Mouse (Mus musculus) midbrain, postnatal 0 days (tissue): Measurements from ENCODE around the gene Lrmda. TPM values are rescaled to one million over a fixed set of nuclear protein-coding genes. Genes with fewer than 3 reads are reported as not detected.

Source experiments
- ATAC-seq: fragments of 200-750 bp; cut with Nextera tagmentation; 2 replicates; pipeline ENCODE4 v1.8.0; 2017; ENCODE audit warnings: moderate number of reproducible peaks, mild to moderate bottlenecking, moderate TSS enrichment, moderate library complexity; ENCODE audit not compliant: low FRiP score
- DNase-seq: peaks from one replicate; pipeline ENCODE4 v3.0.0-alpha.2; 2015; ENCODE audit warnings: low spot score
- H3K27ac ChIP-seq: fragments of 300-500 bp; sonication (generic); 2 replicates; pipeline ENCODE4 v1.5.1; 2014; ENCODE audit warnings: low read depth, mild to moderate bottlenecking, low read length, mixed read lengths
- H3K27me3 ChIP-seq: fragments of 300-500 bp; sonication (generic); 2 replicates; pipeline ENCODE4 v1.6.1; 2014; ENCODE audit warnings: low read length, control low read depth, mixed read lengths; ENCODE audit not compliant: insufficient read depth
- H3K36me3 ChIP-seq: fragments of 300-500 bp; sonication (generic); 2 replicates; pipeline ENCODE4 v1.6.1; 2014; ENCODE audit warnings: low read length, control low read depth, mixed read lengths; ENCODE audit not compliant: insufficient read depth
- H3K4me1 ChIP-seq: fragments of 300-500 bp; sonication (generic); 2 replicates; pipeline ENCODE4 v1.6.1; 2014; ENCODE audit warnings: mild to moderate bottlenecking, control low read depth, antibody characterized with exemption, low read length, mixed read lengths; ENCODE audit not compliant: insufficient read depth
- H3K4me2 ChIP-seq: fragments of 300-500 bp; sonication (generic); 2 replicates; pipeline ENCODE4 v1.6.1; 2014; ENCODE audit warnings: low read depth, mild to moderate bottlenecking, low read length, mixed read lengths; ENCODE audit not compliant: poor library complexity, severe bottlenecking
- H3K4me3 ChIP-seq: fragments of 300-500 bp; sonication (generic); 2 replicates; pipeline ENCODE4 v1.5.1; 2014; ENCODE audit warnings: low read depth, mild to moderate bottlenecking, low read length, moderate library complexity
- H3K9ac ChIP-seq: fragments of 300-500 bp; sonication (generic); replicated peaks from 2 replicates; pipeline ENCODE4 v1.6.1; 2014; ENCODE audit warnings: mild to moderate bottlenecking, low read length, moderate library complexity, mixed read lengths; ENCODE audit not compliant: poor library complexity, severe bottlenecking
- H3K9me3 ChIP-seq: fragments of 300-500 bp; sonication (generic); 2 replicates; pipeline ENCODE4 v1.6.1; 2016; ENCODE audit warnings: low read length, control low read depth
- CTCF ChIP-seq: IDR thresholded peaks from 2 replicates; pipeline ENCODE4 v1.5.1; 2016; ENCODE audit warnings: antibody characterized with exemption, mild to moderate bottlenecking
- WGBS: fragments of 180-500 bp; shearing (Covaris S2); extraction: QIAGEN DNeasy Blood & Tissue Kit; methylation state at CpG from one replicate; pipeline ENCODE4 v1.1.7; 2014; 5-methylcytosine and 5-hydroxymethylcytosine counted together
- polyA plus RNA-seq: library from polyadenylated mRNA; unstranded; fragments of >200 nt; fragmentation: Nextera tagmentation; extraction: Ambion mirVana; gene quantifications from 2 replicates; pipeline ENCODE4 v1.2.1, GENCODE M21; 2015
- total RNA-seq: library from RNA; depleted of rRNA; stranded (reverse); fragments of >200 nt; gene quantifications from 2 replicates; pipeline ENCODE4 v1.2.3, GENCODE M21; 2014

Gene Lrmda
- total and polyA plus RNA-seq, 2 experiments from 2014 or later, result 0.35 TPM; not detected in 1

DNA sequence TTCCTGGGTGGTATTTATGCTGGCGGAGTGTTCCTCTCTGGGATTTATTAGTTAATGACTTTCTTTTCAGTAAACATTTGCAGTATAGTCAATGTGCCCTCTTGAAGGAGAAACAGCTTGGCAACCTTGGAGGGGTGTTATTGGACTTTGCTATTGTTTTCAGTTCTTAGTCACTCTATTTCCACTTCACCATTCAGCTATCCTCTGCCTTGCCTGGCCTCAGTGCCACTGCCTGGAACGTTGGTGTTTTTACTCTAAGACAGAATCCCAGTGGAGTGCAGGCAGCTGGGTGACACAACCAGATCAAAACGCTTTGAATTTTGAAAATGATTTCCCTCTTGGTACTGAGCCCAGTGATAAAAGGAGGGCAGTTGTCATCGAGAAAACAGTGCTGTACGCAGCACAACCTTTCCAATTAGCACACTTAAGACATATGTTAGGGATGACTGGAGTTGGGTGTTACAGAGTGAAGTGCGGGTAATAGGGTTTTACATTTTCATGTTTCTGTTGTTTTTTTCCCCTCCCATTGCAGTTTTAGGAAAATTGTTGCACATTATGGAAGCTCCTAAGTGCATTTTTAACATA lies 345.4 kb downstream of the Lrmda start:
- Histone ChIP-seq H3K4me1 (peaks cover 2% of the 10 kb centered on the region; the same call in 1 of the 2 replicates), H3K27ac (no peak overlapping the region), H3K4me2 (no peak overlapping the region), H3K36me3 (no peaks in the 10 kb centered on the region), H3K9ac (no peak overlapping the region), H3K9me3 (no peaks in the 10 kb centered on the region), H3K4me3 (no peak overlapping the region), H3K27me3 (no peaks in the 10 kb centered on the region)
- no peak for TF ChIP-seq CTCF
- ATAC-seq (no peak), DNase-seq (no peak)
- WGBS, result 56% methylated on average over 6 of the region's 6 CpGs

DNA sequence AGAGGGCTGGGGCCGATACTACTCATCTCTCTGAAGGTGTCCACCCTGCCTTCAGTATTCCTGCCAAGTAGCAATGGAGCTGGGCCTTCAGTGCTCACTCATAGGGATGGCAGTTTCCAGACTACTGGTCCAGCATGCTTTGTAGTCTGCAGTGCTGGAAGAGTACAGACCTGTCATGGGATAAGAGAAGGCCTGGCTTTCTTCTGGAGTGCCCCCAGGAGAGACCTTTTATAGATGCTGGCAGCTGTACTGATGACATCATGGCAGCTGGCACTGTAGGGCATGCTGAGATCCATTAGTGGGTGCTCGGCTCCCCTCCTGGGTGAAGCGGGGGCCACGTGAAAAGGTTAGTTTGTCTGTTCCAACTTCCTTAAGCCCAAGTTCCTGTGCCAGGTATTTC lies 348.1 kb downstream of the Lrmda start:
- H3K27me3 ChIP-seq, result no peaks in the 10 kb centered on the region
- H3K27ac ChIP-seq, result no peak overlapping the region
- H3K36me3 ChIP-seq, result no peaks in the 10 kb centered on the region
- DNase-seq, result no peak
- WGBS, result 80% methylated on average over 4 of the region's 4 CpGs
- no peaks in the 10 kb centered on the region for H3K9me3 ChIP-seq
- no peak for TF ChIP-seq CTCF
- no peak for ATAC-seq
- H3K4me3 ChIP-seq, result no peak overlapping the region
- peaks cover 2% of the 10 kb centered on the region; the same call in 1 of the 2 replicates for H3K4me1 ChIP-seq
- no peak overlapping the region for H3K4me2 ChIP-seq
- H3K9ac ChIP-seq, result no peak overlapping the region

- Histone ChIP-seq H3K27ac (no peak overlapping the region), H3K4me2 (no peak overlapping the region), H3K36me3 (no peaks in the 10 kb centered on the region), H3K9ac (no peak overlapping the region), H3K27me3 (no peaks in the 10 kb centered on the region), H3K4me1 (no peaks in the 10 kb centered on the region), H3K4me3 (no peak overlapping the region), H3K9me3 (no peaks in the 10 kb centered on the region)
- WGBS, result 82% methylated on average over 8 of the region's 8 CpGs
- TF ChIP-seq CTCF, result no peak
- ATAC-seq (no peak), DNase-seq (no peak)
Measured at GRCm38 (mm10) chr14:22371136-22371535, 351.6 kb downstream of the Lrmda start.

DNA sequence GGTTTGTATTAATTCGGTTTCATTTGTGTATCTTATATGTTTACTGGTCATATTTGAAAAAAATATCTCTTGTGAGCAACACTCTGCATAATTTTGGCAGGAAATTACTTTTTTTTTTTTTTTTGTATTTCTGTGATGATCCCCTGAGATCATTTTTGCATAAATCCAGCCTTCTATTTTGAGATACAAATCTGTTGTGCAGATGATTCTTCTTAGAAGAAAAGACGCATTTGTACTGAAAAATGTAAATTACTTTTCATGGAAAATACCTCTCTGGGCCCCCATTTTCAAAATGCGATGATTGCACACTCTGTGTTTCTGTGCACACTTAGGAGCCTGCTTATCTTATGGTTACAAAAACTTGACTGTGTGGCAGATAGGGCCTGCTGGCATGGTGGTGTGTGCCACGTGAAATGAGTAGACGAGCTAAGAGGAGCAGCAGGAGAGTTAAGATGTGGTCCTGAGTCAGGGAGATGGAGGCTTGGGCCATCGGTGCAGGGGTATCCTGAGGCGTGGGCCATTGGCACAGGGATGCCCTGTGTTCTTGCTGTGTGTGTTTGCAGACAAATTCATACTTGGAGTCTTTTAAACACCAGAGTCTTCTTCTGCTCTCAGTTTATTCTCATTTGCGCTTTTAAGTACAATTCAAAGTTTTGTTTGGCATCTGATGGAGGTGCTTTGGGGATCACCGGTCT lies 353.3 kb downstream of the Lrmda start:
- H3K4me1 ChIP-seq, result no peaks in the 10 kb centered on the region
- 85% methylated on average over 9 of the region's 9 CpGs for WGBS
- ATAC-seq, result no peak
- DNase-seq, result no peak
- H3K9ac ChIP-seq, result no peak overlapping the region
- H3K27me3 ChIP-seq, result no peaks in the 10 kb centered on the region
- H3K4me2 ChIP-seq, result no peak overlapping the region
- no peaks in the 10 kb centered on the region for H3K36me3 ChIP-seq
- TF ChIP-seq CTCF, result no peak
- H3K9me3 ChIP-seq, result no peaks in the 10 kb centered on the region
- no peak overlapping the region for H3K4me3 ChIP-seq
- no peak overlapping the region for H3K27ac ChIP-seq

DNA sequence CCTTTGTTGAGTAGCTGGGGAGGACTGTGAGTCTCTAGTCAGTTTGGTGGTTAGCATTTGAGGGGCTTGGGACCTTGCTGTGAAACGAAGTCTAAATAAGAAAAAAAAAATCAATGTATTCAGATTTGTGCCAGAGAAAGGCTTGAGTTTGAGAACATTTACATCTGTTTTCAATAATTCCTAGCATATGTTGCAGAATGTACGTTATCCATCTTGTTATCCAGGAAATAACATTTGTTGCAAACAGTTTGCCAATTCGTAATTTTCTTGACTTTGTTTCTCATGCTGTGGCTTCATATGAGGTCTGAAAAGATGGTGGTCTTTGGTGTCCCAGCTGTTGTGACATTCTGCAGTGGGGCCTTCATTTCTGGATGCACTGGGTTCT lies 353.8 kb downstream of the Lrmda start:
- no peak overlapping the region for H3K27ac ChIP-seq
- WGBS, result 82% methylated on average over 3 of the region's 3 CpGs

GRCm38 (mm10) chr14:22377148-22377547 lies 357.6 kb downstream of the Lrmda start:
- ATAC-seq (no peak), DNase-seq (no peak)
- Histone ChIP-seq H3K36me3 (no peaks in the 10 kb centered on the region), H3K4me3 (no peak overlapping the region), H3K4me2 (no peak overlapping the region), H3K27me3 (no peaks in the 10 kb centered on the region), H3K9me3 (no peaks in the 10 kb centered on the region), H3K27ac (no peak overlapping the region), H3K4me1 (no peaks in the 10 kb centered on the region), H3K9ac (no peak overlapping the region)
- TF ChIP-seq CTCF, result no peak
- 100% methylated on average over 1 of the region's 1 CpGs for whole genome bisulfite sequencing

More for the DNA sequence above, 353.8 kb downstream of the Lrmda start:
- no peak overlapping the region for H3K9ac ChIP-seq
- no peak for DNase-seq
- H3K36me3 ChIP-seq, result no peaks in the 10 kb centered on the region
- no peak for TF ChIP-seq CTCF
- ATAC-seq, result no peak
- H3K4me1 ChIP-seq, result no peaks in the 10 kb centered on the region
- H3K27me3 ChIP-seq, result no peaks in the 10 kb centered on the region
- no peak overlapping the region for H3K4me2 ChIP-seq
- no peak overlapping the region for H3K4me3 ChIP-seq
- H3K9me3 ChIP-seq, result no peaks in the 10 kb centered on the region
